Mouse (Mus musculus) spleen, postnatal 10 days (tissue): Measurements from ENCODE around the gene Coro2a.

Experiments used
- DNase-seq, 2 experiments: peaks; one replicate each; pipeline ENCODE4 v3.0.0; 2021 to 2022; ENCODE audit warnings: low spot score in 2 of 2

Coro2a gene

DNA sequence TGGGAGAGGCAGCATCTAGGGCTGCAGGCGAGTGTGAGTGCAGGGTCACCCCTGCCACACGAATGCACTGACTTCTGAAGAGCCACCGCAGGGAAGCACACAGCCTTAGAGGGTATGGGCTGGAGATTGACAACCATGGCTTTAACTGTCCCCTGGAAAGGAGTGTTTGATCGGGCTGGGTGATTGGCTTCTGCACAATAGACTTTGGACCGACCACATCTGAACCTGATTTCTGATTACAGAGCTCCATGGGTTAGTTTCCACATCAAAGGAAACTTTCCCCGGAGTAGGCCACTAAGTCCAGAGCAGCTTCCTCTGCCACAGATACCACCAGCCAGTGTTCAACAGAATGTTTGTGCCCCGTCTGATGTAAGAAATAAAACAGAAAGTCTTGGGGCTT lies 72.3 kb downstream of the Coro2a start:
- DNase-seq: no peak

DNA sequence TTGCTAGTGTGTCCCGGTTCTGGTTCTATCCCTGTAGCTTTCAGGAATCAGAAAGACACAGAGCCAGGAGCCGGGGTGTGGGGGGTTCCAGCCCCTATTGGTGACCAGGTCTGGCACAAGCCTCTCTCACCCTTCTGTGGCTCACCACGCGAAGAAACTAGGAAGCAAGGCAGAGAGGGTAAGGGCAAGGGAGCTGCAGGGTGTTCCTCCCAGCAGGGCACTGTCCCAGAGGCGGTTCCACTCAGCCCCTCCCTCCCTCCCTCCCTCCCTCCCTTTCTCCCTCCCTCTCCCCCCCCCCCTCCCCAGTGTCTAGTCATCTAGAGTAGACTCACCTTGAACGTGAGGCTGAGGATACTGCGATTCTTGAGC lies 74.5 kb downstream of the Coro2a start:
- DNase-seq: peak; percentile 35 to 45

DNA sequence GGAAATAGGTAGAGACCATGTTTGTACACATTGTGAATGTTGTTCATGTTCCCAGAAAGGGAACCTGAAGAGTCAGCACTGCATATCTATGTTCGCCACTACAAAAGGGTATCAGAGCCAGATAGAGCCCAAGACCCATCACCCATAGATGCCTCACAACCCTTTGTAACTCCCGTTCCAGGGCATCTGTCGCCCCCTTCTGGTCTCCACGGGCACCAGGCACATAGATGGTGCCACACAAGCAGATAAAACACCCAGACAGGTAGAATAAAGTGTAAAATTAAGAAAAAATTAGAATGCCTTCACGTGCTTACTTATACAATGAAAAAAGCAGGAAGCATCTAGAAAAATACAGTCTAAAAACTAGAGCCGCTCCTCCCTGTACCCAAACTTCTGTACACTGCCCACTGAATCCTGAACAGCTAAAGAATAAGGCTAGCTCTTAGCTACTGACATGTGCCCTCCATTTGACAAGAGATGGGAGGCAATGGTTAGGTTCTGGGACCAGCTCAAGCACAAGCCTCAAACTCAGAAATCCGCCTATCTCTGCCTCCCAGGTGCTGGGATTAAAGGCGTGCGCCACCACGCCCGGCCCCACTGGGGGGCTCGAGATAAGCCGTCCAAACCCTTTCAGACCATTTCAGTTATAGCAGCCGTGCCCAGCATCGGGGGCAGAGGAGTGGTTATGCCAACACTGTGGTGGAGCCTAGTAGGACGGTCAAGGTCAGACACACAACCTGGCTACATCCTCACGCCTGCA lies 75.0 kb downstream of the Coro2a start:
- peak in 1 of 2 experiments; percentile 68 for DNase-seq

DNA sequence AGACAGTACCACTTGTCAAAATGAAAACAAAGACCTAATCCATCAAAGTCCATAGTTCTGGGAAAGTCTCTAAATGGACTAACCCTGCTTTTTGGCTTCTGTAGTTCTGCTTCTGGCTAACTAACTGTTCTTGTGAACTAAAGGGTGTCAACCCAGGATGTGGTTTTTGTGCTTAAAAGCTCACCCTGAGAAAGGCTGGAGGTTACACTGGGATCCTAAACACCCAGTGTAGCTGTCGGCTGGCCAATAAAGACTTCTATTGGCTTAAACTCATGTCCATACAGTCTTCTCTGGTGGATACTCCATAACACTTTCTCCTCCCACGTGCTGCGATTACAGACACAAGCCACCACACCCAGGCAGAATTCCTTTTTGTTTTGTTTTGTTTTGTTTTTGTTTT lies 75.8 kb downstream of the Coro2a start:
- DNase-seq: no peak

DNA sequence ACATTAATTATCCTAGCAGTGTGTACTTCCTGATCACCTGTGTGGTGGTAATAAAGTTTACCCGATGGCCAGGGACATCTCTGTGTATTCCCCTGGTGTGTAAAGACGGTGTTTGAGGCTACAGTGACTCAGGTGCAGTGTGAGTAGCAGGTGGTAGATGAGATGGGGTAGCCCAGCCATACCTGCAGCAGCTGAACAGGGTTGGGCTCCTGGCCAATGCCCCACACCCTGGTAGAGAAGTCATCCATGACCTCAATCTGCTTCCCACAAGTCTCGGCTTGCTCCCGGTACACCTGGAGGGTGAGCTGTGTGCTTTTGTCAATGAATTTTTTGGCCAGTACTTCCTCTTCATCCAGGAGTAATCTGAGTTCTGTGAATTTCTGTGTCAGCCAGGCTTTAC lies 78.7 kb downstream of the Coro2a start:
- no peak for DNase-seq

DNA sequence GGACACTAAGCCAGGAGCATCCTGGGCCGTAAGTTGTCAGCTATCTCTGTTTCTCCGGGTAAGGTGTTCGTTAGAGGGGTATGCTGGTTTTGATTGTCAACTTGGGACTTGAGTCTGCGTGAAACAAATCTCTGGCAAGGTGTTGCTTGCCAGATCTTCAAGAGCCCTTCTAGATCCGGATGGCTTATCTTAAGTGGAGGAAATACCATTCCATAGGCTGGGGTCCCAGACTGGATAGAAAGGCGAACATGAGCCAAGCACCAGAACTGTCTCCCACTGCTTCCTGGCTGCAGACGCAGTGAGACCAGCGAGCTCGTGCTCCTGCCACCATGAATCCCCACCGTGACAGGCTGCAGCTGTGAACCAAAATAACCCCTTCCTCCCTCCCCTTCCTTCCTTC lies 80.5 kb downstream of the Coro2a start:
- no peak for DNase-seq

DNA sequence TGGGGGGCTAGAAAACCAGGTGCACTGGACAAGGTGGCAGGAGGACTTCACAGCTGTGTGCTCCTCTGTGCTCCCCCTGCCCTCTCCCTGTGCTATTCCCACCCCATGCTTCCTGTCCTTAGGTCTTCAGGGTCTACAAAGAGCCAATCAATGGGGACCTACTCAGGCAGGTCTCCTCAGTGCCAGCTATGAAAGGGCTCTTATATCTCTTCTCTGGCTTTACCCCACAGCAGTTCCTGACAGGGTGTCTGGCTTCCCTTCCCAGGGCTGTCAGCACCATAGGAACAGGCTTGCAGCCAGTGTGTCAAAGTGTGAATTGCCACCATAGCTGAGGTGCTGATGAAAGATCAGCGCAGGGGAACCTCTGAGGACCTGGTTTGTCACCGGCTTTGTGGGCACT lies 81.5 kb downstream of the Coro2a start:
- DNase-seq: no peak

DNA sequence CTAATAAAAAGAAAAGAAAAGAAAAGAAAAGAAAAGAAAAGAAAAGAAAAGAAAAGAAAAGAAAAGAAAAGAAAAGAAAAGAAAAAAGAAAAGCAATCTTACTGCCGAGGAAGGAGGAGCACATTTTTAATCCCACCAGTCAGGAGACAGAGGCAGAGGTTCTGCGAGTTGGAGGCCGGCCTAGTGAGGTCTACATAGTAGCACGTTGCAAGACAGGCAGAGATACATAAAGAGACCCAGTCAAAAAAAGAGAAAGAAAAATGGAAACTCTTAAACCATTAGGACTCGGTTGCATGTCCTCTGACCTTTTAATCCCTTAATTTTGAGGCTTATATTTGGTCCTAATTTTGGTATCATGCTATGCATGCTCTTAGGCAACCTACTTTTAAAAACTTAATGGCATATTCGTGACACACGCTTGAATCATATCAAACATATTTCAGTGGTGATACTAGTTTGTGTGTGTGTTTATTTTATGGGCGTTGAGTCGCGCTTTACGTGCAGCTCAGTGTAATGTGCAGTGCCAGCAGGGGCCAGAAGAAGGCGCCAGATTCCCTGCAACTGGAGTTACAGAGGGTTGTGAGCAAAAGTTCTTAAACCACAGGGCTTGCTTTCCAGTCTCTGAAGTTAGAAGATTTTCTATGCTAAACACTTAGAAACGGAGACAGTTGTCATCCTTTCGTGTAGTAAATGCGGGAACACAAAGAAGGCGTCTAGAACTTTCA lies 94.1 kb downstream of the Coro2a start:
- peak; percentile 85 to 94 for DNase-seq

DNA sequence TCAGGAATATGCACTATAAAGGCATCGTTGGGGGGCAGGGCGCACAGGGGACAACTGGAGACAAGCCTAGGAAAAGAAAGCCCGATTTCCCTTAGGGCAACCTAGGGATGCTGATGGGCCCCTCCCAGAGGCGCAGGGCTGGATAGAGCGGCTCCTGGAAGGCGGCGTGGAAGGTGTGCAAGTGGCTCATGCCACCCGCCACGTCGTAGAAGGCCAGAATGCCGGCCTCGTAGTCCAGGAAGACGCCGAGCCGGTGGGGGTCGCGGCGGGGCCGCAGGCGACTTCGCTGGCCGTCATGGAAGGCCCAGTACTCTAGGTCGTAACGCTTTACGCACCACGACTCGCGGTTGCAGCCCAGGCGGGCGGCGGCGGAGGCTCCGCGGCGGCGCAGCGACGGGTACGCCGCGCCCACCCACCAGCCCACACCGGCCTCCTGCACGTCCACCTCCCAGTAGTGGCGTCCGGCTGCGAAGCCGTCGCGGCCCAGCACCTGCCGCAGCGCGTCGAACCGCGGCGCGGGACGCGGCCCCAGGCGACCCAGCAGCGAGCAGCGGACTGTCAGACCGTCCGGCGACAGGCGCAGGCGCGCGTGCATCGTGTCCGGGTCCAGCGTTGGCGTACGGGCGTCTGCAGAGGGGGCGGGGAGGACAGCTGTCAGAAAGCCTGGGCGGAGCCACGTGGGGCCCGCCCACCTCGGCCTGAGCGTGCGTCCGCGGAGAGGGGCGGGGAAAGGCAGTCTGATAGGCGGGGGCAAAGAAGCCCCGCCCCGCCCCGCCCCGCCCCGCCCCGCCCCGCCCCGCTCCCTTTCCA lies 95.0 kb downstream of the Coro2a start:
- DNase-seq: peak; percentile 85 to 97

DNA sequence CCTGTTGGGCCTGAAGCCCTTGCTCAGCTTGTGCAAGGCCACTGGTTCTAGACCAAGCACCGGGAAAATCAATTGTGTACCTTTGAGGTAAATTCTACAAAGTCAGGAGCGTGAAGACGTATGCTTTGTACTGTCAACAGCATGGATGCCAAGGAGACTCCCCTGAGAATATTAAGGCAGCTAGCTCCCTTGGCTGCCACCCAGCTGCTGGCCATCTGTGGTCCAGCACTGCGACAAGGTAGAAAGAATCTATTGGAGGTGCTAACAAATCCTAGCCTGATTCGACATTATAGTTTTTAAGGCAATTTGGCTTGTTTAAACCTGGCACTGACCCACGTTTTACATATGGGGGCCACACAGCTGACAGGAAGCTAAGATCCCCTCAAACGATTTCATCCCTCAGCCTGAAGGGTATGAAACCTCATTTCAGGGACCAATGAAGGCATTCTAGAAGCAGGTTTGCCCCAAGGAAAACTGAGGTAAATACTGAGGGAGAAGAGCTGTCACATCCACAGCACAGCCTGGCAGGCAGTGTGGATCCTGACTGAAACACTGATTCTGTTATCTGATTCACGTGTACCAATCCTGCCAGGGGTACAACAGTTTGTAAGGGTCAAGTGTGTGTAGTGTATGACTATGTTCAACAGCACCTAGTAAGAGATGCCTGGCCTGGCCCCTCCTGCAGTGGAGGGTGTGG lies 96.5 kb downstream of the Coro2a start:
- no peak for DNase-seq

DNA sequence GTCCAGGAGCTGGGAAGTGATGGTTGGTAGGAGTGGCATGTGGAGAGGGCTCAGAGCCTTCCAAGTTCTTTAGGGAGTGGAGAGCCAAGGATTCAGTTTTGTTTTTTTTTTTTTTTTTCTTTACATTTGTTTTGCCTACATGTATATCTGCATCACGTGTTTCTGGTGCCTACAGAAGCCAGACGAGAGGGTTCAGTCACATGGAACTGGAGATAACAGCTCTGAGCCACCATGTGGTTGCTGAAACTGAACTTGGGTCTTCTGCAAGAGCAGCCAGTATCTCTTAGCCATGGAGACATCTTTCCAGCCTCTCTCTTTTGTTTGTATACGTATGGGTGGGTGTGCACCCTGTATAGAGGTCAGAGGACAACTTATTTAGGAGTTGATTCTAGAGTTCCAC lies 98.1 kb downstream of the Coro2a start:
- DNase-seq: no peak

DNA sequence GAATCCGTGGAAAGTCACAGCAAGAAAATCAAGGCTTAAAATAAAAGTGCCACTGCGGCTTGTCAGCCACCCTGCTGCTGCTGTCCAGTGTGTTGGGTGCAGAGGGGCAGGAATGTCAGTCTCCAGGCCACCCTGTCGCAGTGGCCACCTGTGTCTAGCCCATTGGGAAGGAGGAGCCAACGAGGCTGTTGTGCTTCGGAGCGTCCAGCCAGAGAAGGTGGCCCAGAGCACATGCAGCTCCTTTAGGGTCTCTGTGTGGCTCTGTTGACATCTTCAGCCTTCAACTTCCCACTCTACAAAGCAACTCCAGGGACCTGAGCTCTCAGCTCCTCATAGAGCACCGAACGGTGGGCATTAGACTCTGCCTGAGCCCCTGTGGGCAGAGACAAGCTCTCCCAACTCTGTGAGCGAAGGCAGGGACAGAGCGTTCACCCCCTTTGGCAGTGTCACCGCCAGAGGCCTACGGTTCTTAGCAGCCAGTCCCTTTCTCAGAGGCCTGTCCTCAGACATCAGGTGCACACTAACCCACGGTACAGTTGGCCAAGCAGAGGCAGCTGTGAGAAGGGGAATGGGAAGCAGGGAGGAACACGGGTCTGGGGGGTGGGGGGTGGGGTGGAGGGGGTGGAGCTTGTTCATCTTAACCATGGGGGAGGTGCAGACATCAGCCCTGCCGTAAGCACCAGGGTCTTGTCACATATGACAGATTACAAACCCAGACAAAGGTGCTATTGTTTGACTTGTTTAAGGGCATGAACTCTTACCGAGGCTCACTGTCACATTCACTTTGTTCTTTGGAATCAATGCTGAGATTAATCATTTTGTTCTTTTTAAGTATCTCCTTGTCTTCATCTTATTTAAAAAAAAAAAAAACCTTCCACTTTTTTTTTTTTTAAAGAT lies 99.1 kb downstream of the Coro2a start:
- DNase-seq: no peak

DNA sequence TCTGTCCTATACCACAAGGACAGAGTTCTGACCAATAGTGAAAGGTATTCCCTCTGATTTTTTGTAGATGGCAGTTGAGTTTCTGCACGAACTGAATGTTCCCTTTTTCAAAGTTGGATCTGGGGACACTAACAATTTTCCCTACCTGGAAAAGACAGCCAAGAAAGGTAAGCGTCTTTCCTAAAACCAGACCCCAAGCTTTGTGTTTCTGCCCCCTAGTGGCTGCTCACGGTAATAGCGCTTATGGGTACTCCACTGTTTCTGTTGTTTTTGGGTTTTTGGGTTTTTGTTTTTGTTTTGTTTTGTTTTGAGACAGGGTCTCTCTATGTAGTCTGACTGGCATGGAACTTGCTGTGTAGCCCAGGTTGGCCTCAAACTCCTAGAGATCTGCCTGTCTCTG lies 103.0 kb downstream of the Coro2a start:
- peak in 1 of 2 experiments; percentile 73 for DNase-seq

DNA sequence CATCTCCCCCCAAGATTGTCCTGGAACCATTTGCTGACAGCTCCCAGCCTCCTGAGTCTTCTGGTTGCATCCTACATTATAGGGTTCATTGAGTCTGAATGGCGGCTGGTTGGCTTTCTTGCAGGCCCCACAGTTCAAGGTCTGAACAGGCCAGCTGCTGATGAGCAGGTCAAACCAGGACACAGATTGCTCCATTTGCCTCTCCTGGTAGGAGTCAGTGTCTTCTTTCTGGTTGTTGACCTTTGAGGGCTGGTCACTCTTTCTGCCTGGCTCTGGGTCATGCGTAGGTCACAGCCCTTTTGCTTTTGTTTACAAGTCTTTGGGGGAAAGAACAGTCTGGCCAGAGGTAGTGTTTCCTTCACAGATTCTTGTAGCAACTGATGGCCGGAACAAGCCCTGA lies 103.5 kb downstream of the Coro2a start:
- DNase-seq: no peak

DNA sequence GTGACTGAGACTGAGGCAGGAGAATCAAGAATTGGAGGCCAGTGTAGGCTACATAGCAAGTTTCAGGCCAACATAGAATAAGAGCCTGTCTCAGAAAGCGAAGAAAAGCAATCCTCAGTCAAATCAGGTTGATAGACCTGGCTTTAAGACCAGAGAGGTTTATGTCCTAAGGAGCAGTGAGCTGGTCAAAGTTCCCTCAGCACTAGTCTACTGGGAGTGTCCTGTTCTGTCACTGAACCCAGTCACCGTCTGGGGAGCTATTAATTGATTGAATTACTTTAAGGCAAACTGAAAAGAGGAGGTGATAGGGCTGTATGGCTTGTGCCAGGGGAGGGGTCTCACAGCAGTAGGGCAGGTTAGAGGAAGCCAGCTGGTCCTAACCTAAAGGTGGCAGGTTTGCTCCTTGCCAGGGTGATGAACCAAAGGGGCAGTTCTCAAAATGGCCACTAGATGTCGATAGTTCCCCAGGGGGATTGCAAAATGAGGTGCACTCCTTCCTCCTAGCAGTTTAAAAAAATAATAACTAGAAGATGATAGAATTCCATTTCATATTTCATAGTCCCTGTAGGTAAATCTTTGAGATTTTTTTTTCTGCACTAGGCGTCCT lies 104.6 kb downstream of the Coro2a start:
- peak; percentile 79 to 88 for DNase-seq

DNA sequence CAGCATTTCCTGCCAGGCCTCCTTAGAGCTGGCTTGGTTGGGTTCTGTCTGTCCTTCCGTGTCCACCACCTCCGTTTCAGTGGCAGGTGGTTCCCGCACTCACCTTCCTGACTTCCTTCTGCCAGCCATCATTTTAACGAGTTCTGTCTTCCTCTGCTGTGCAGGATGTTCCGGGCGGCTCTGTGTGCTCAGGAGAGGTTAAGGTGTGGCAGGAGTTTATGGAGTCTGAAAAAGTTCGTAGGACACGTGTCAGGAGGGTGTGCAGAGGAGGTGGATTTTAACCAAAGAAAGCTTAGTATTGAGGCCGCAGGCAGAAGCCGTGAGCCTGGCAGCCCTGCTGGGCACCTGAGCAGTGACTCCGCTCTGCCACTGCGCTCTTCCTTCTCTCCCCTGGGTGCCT lies 106.5 kb downstream of the Coro2a start:
- DNase-seq: no peak

DNA sequence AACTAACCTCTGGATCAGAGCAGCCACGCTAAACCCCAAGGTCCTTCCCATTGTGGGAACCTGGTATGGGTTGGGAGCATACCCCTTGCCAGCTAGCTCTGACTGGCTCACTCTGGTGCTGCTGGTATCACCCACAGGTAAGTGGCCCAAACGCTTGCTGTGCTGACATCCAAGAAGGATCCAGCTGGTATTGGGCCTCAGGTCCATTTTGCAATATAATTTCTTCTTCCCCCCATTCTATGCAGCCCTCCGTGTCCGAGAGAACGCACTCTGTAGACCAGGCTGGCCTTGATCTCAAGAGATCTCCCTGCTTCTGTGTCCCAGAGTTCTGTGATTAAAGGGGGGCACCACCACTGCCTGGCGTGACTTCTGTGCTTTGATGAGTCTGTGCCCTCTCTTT lies 108.9 kb downstream of the Coro2a start:
- DNase-seq: no peak

DNA sequence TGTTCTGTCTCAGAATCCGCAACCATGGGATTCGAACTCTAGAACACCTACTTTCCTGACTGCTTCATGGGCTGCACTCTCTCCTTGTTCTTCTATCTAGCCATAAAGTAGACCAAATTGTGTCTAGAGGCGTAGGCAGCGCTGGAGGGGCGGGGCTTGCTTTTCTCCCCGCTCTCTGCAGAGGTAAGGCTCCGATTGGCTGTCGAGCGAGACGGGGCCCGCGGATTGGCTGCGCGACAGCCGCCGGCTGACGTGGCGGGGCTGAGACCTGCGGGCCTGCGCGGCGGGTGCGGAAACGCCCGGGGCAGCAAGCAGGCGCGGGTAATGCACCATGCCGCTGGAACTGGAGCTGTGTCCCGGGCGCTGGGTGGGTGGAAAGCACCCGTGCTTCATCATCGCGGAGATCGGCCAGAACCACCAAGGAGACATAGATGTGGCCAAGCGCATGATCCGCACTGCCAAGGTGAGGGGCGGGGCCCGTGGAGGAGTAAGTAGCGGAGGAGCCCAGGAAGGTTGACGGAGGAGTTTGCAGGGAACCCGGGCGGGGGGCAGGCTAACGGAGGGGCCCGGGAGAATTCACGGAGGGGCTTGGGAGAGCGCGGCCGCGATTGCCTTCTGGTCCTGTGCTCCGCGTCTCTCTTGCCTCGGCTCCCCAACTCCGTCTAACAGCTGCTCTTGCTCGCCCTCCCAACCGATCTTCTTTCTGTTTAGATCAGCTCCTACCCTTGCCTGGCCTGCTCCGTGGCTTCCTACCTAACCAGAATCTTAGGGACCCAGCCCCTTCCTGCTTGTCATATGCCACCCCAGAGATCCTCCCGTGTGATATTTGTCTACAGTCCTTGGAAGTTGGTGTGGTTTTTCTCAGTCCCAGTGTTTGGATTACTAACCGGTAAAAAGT lies 112.7 kb downstream of the Coro2a start, which contains the start of gene Nans:
Gene Nans, plus strand, starts transcription at position 221 of the 898 bp plus-strand sequence.
- peak; percentile 90 to 97 for DNase-seq

DNA sequence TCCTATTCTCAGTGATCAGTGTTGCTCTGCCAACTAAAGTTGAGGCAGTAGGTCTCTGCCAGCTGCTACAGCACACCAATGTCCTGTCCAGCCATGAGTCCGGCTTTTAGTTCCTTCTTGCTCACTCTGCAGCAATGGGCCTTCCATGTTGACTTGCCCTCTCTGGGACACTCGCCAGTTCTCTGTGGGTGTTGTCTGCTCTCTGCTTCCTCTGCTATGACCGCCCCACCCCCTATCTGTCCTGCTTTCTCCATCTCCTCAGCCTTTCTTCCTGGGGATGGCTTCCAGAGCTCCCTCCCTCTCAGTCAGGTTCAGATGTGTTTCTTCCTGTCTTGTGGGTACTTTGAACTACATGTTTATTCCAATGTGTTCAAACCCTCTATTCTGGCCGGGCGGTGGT lies 114.7 kb downstream of the Coro2a start:
- DNase-seq: peak in 1 of 2 experiments; percentile 38
